Mouse (Mus musculus) skeletal muscle tissue, adult 2 months (tissue): ENCODE data around the gene Zfp507.
A peak's percentile ranks its signal among the peaks of the same experiment; 100 is the strongest.

ENCODE experiments used
- DNase-seq: peaks from one replicate; pipeline ENCODE4 v3.0.0-alpha.2; 2012; ENCODE audit warnings: low read depth, low spot score

Gene Zfp507

GRCm38 (mm10) chr7:35802906-35803595 is at the start of gene Zfp507:
Gene Zfp507 (minus strand): TSS chr7:35803003.
- peak; percentile 83 for DNase-seq

GRCm38 (mm10) chr7:35850426-35850825 is 47.6 kb upstream of the Zfp507 start:
- DNase-seq, result no peak

- no peak for DNase-seq
Observed at GRCm38 (mm10) chr7:35848526-35848925, 45.7 kb upstream of the Zfp507 start.

- no peak for DNase-seq
Observed at GRCm38 (mm10) chr7:35840504-35840903, 37.7 kb upstream of the Zfp507 start.

GRCm38 (mm10) chr7:35836851-35837250 is 34.0 kb upstream of the Zfp507 start:
- DNase-seq, result peak; percentile 20

GRCm38 (mm10) chr7:35836415-35836814 is 33.6 kb upstream of the Zfp507 start:
- no peak for DNase-seq

- DNase-seq, result no peak
Observed at GRCm38 (mm10) chr7:35830119-35830518, 27.3 kb upstream of the Zfp507 start.

- DNase-seq, result no peak
Observed at GRCm38 (mm10) chr7:35823906-35824305, 21.1 kb upstream of the Zfp507 start.

GRCm38 (mm10) chr7:35822320-35822719 is 19.5 kb upstream of the Zfp507 start:
- no peak for DNase-seq

GRCm38 (mm10) chr7:35821357-35821756 is 18.6 kb upstream of the Zfp507 start:
- DNase-seq, result no peak

- DNase-seq, result peak; percentile 61
Observed at GRCm38 (mm10) chr7:35819486-35819885, 16.7 kb upstream of the Zfp507 start.

GRCm38 (mm10) chr7:35814759-35815551 is 12.2 kb upstream of the Zfp507 start:
- DNase-seq, result no peak

GRCm38 (mm10) chr7:35813306-35813705 is 10.5 kb upstream of the Zfp507 start:
- DNase-seq, result no peak

GRCm38 (mm10) chr7:35810736-35811135 is 7.9 kb upstream of the Zfp507 start:
- peak; percentile 13 for DNase-seq

- DNase-seq, result no peak
Observed at GRCm38 (mm10) chr7:35804206-35804605, 1.4 kb upstream of the Zfp507 start.

GRCm38 (mm10) chr7:35802201-35802905 is 450 bp downstream of the Zfp507 start:
- no peak for DNase-seq

GRCm38 (mm10) chr7:35796123-35796522 is 6.7 kb downstream of the Zfp507 start:
- no peak for DNase-seq

- DNase-seq, result no peak
Observed at GRCm38 (mm10) chr7:35794145-35794664, 8.6 kb downstream of the Zfp507 start.

- DNase-seq, result no peak
Observed at GRCm38 (mm10) chr7:35792150-35792848, 10.5 kb downstream of the Zfp507 start.

GRCm38 (mm10) chr7:35790926-35791325 is 11.9 kb downstream of the Zfp507 start:
- no peak for DNase-seq

GRCm38 (mm10) chr7:35790201-35790600 is 12.6 kb downstream of the Zfp507 start:
- DNase-seq, result no peak
